Mouse (Mus musculus) neural tube, embryonic 11.5 days (tissue): ENCODE data around the gene Alg5. TPM values are rescaled to one million over a fixed set of nuclear protein-coding genes. Genes with fewer than 3 reads are reported as not detected.
"Not testable (repeated sequence)": the region's sequence is repeated elsewhere in the genome, so short reads cannot be mapped to it uniquely, and the experiment has no call there.

Experiments
- ATAC-seq: fragments of 200-750 bp; cut with Nextera tagmentation; 2 replicates; pipeline ENCODE4 v1.8.0; 2017; ENCODE audit warnings: moderate number of reproducible peaks, mild to moderate bottlenecking, moderate TSS enrichment, moderate library complexity; ENCODE audit not compliant: insufficient read depth, low FRiP score, low TSS enrichment
- DNase-seq: peaks from one replicate; pipeline ENCODE4 v3.0.0-alpha.2; 2015; ENCODE audit warnings: low spot score
- H3K27ac ChIP-seq: fragments of 300-500 bp; sonication (generic); 2 replicates; pipeline ENCODE4 v1.5.1; 2014; ENCODE audit warnings: low read depth, mild to moderate bottlenecking, low read length
- H3K27me3 ChIP-seq: fragments of 300-500 bp; sonication (generic); 2 replicates; pipeline ENCODE4 v1.6.1; 2014; ENCODE audit warnings: mild to moderate bottlenecking, low read length, mixed read lengths; ENCODE audit not compliant: control insufficient read depth, insufficient read depth
- H3K36me3 ChIP-seq: fragments of 300-500 bp; sonication (generic); 2 replicates; pipeline ENCODE4 v1.6.1; 2014; ENCODE audit warnings: mild to moderate bottlenecking, low read length, moderate library complexity, mixed read lengths; ENCODE audit not compliant: control insufficient read depth, insufficient read depth
- H3K4me1 ChIP-seq: fragments of 300-500 bp; sonication (generic); 2 replicates; pipeline ENCODE4 v1.6.1; 2014; ENCODE audit warnings: low read length, mixed read lengths; ENCODE audit not compliant: control insufficient read depth, insufficient read depth
- H3K4me2 ChIP-seq: fragments of 300-500 bp; sonication (generic); 2 replicates; pipeline ENCODE4 v1.6.1; 2014; ENCODE audit warnings: low read depth, mild to moderate bottlenecking, moderate library complexity
- H3K4me3 ChIP-seq: fragments of 300-500 bp; sonication (generic); 2 replicates; pipeline ENCODE4 v1.5.1; 2014; ENCODE audit warnings: low read depth, low read length
- H3K9ac ChIP-seq: fragments of 300-500 bp; sonication (generic); 2 replicates; pipeline ENCODE4 v1.6.1; 2014; ENCODE audit warnings: mild to moderate bottlenecking, low read length
- H3K9me3 ChIP-seq: fragments of 300-500 bp; sonication (generic); 2 replicates; pipeline ENCODE4 v1.6.1; 2016; ENCODE audit warnings: low read length; ENCODE audit not compliant: control insufficient read depth
- WGBS: fragments of 180-500 bp; shearing (Covaris S2); extraction: QIAGEN DNeasy Blood & Tissue Kit; methylation state at CpG from one replicate; pipeline ENCODE4 v1.1.7; 2014; 5-methylcytosine and 5-hydroxymethylcytosine counted together
- polyA plus RNA-seq: library from polyadenylated mRNA; unstranded; fragments of >200 nt; fragmentation: Nextera tagmentation; extraction: Ambion mirVana; gene quantifications from 2 replicates; pipeline ENCODE4 v1.2.1, GENCODE M21; 2014

The Alg5 gene
- polyA plus RNA-seq, 1 experiment from 2014 or later = 38.6 TPM

DNA sequence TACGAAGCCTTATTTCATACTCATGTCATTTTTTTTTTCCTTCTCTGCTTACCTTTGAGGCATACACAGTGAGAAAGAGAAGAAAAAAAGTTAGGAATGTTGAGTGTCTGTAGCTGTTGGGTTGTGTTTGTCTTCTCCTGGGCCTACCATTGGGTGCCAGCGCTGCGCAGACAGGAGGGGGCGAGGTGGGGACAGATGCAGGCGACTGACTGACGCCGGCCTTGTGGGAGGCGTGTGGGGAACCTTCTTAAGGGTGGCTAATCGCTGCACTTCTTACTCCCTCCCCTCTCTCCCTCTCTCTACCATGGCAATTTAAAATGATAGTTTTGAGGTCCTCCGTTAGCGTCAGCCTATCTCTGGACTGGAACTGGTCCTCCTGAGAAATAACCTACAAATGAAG is 20.7 kb downstream of the Alg5 start:
- no peak overlapping the region for H3K27ac ChIP-seq
- peaks cover 5% of the 10 kb centered on the region; the same call in 1 of the 2 replicates for H3K4me1 ChIP-seq
- H3K27me3 ChIP-seq = peaks cover 15% of the 10 kb centered on the region; the same call in 1 of the 2 replicates
- H3K4me3 ChIP-seq = peak overlapping the region; percentile 59
- H3K36me3 ChIP-seq = no peaks in the 10 kb centered on the region
- 2% methylated on average over 11 of the region's 11 CpGs for WGBS
- H3K9me3 ChIP-seq = no peaks in the 10 kb centered on the region
- H3K4me2 ChIP-seq = peak overlapping the region; percentile 100
- no peak for DNase-seq
- no peak; the same call in 1 of the 2 replicates for ATAC-seq
- H3K9ac ChIP-seq = peak overlapping the region; percentile 47; the same call in 1 of the 2 replicates

DNA sequence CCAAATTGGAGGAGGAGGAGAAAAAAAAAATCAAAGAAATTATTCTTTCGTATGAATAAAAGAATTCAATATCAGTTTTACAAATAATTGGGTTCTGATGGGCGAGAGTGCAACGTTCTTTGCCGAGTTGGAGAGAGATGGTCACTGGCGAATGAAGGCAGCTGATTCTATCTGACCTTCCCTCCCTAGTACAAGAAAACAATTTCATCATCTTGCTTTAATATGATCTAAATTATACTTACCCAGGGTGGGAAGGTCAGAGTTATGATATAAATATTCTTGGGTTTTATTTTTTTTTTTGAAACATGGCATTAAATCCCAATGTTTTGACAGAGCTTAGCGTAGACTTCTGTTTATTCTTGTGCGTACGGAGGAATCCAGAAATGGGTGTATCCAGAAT is 22.1 kb downstream of the Alg5 start:
- no peak for ATAC-seq
- WGBS = 87% methylated on average over 8 of the region's 8 CpGs
- H3K27ac ChIP-seq = no peak overlapping the region
- peaks cover 15% of the 10 kb centered on the region; the same call in 1 of the 2 replicates for H3K27me3 ChIP-seq
- no peaks in the 10 kb centered on the region for H3K36me3 ChIP-seq
- H3K4me3 ChIP-seq = no peak overlapping the region
- H3K4me2 ChIP-seq = no peak overlapping the region
- peaks cover 5% of the 10 kb centered on the region; the same call in 1 of the 2 replicates for H3K4me1 ChIP-seq
- DNase-seq = no peak
- H3K9me3 ChIP-seq = no peaks in the 10 kb centered on the region
- no peak overlapping the region for H3K9ac ChIP-seq

GRCm38 (mm10) chr3:54759211-54759610 is 23.9 kb downstream of the Alg5 start:
- WGBS = 84% methylated on average over 9 of the region's 9 CpGs
- Histone ChIP-seq H3K9me3 (no peaks in the 10 kb centered on the region), H3K9ac (no peak overlapping the region), H3K4me1 (peaks cover 5% of the 10 kb centered on the region; the same call in 1 of the 2 replicates), H3K27me3 (peaks cover 15% of the 10 kb centered on the region; the same call in 1 of the 2 replicates), H3K36me3 (no peaks in the 10 kb centered on the region), H3K4me3 (no peak overlapping the region), H3K4me2 (no peak overlapping the region), H3K27ac (no peak overlapping the region)
- no peak for ATAC-seq
- DNase-seq = no peak

DNA sequence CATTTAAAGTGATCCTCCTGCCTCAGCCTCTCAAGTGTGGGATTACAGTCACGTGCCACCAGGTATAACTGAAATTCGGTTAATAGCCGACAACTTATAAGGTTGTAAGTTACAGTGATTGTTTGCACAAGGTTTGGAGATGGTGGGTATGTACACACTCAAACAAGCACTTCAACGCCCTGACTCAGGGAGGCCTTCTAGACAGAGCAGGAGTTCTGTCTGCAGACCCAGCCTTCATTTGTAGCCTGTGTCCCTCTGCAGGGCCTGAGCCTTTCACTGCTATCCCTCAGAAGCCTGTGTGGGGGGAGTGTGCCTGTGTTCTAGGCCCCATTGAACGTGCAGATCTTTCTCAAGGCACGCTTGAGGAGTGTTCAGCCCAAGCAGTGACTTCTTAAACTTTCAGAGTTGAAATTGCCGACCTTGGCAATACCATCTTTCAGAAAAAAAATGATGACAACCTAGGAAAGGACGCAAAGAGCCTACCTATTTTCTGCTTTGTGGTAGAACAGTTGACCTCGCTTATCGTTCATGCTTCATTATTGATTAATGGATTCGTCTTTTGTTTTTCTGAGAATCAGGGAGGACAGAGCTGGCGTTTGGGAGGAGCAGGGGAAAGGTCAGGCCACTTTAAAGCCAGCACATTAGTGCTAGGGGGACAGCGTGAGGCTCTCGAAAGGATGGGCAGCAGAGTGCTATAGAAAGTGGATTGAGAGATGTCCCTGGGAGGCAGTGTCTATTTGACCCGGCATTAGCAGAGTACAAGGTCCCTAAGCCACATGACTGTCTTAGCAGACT is 25.2 kb downstream of the Alg5 start:
- DNase-seq (no peak), ATAC-seq (no peak)
- Histone ChIP-seq H3K4me1 (peaks cover 5% of the 10 kb centered on the region; the same call in 1 of the 2 replicates), H3K27me3 (peaks cover 8% of the 10 kb centered on the region; the same call in 1 of the 2 replicates), H3K4me3 (no peak overlapping the region), H3K27ac (no peak overlapping the region), H3K36me3 (no peaks in the 10 kb centered on the region), H3K9me3 (no peaks in the 10 kb centered on the region), H3K9ac (no peak overlapping the region), H3K4me2 (no peak overlapping the region)
- 61% methylated on average over 15 of the region's 15 CpGs for WGBS

DNA sequence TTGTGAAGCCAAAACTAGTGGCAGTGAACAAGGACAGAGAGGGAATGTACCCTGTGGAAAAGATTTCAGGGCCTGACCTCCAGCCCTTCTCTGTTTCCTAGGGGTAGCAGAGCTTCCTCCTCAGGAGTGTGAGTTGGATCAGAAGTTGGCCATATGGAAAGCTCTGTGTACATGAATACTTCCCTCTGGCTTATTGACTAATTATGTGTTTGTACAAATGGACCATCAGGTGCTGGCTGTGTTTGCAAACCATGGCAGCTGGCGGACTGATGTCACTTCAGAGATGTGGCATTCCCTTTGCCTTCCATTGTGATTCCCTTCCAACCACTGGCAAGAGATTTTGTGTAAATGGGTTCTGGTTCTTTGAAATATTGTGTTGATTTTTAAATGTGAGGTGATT is 25.9 kb downstream of the Alg5 start:
- peaks cover 2% of the 10 kb centered on the region; the same call in 1 of the 2 replicates for H3K4me1 ChIP-seq
- H3K27me3 ChIP-seq = 0 out of 2 replicates have a peak, but pooled peaks cover 2% of the 10 kb centered on the region
- no peak for DNase-seq
- 80% methylated on average over 1 of the region's 1 CpGs for WGBS
- H3K9me3 ChIP-seq = no peaks in the 10 kb centered on the region
- ATAC-seq = no peak
- no peaks in the 10 kb centered on the region for H3K36me3 ChIP-seq
- H3K4me2 ChIP-seq = no peak overlapping the region
- no peak overlapping the region for H3K27ac ChIP-seq
- H3K9ac ChIP-seq = no peak overlapping the region
- H3K4me3 ChIP-seq = no peak overlapping the region

DNA sequence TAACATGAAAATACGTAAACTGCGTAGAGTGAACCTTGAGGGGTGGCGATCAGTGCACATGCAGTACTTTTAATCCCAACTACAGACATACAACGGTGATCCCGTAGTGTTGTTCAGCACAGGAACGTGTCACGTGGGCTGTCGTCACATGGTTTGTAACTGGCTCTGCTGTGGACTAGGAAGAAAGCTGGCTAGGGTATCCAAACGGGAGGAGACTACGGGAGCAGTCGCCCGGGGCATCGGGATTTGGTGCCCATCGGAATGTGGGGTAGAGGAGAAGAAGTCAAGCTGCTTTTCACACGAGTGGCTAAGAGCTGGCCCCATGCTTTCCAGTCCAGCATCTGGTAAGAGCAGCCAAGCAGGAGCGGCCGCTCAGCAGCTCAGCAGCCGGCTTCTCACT is 29.1 kb downstream of the Alg5 start:
- H3K27ac ChIP-seq = no peak overlapping the region
- H3K9me3 ChIP-seq = no peaks in the 10 kb centered on the region
- no peak overlapping the region for H3K4me3 ChIP-seq
- no peaks in the 10 kb centered on the region for H3K4me1 ChIP-seq
- 71% methylated on average over 18 of the region's 18 CpGs for WGBS
- no peak for ATAC-seq
- no peak overlapping the region for H3K4me2 ChIP-seq
- H3K36me3 ChIP-seq = no peaks in the 10 kb centered on the region
- no peak overlapping the region for H3K9ac ChIP-seq
- no peaks in the 10 kb centered on the region for H3K27me3 ChIP-seq
- no peak for DNase-seq

- not testable (repeated sequence) for DNase-seq, H3K9me3 ChIP-seq, H3K4me2 ChIP-seq, H3K27me3 ChIP-seq, H3K4me3 ChIP-seq, H3K9ac ChIP-seq, H3K36me3 ChIP-seq, ATAC-seq, H3K27ac ChIP-seq, H3K4me1 ChIP-seq
- 90% methylated on average over 6 of the region's 6 CpGs for WGBS
Observed at GRCm38 (mm10) chr3:54765521-54765920, 30.2 kb downstream of the Alg5 start.

DNA sequence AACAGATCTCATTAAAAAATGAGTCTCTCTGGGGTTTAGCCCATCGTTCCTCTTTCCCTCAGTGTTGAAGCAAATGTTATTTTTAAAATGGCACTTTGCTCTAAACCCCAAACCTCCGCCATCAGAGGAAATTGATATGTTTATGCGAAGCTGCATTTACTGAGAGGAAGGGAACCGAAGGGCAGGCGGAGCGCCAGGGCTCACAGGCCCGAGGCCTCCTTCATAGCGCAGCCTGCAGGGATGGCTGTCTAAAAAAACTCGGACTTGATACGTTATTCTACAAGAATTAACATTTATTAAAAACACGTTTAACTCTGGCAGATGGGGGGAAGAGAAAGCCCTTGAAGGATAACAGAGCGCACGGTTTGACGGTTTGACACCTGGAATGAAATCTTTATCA is 30.7 kb downstream of the Alg5 start:
- no peak for ATAC-seq
- H3K4me2 ChIP-seq = no peak overlapping the region

GRCm38 (mm10) chr3:54766811-54767210 is 31.5 kb downstream of the Alg5 start:
- Histone ChIP-seq H3K27ac (no peak overlapping the region), H3K9me3 (no peaks in the 10 kb centered on the region), H3K9ac (no peak overlapping the region), H3K4me3 (no peak overlapping the region), H3K36me3 (no peaks in the 10 kb centered on the region), H3K4me1 (no peaks in the 10 kb centered on the region), H3K4me2 (no peak overlapping the region), H3K27me3 (no peaks in the 10 kb centered on the region)
- no peak for ATAC-seq
- WGBS = 88% methylated on average over 5 of the region's 5 CpGs
- no peak for DNase-seq

More for the DNA sequence above, 30.7 kb downstream of the Alg5 start:
- Histone ChIP-seq H3K27ac (no peak overlapping the region), H3K4me1 (no peaks in the 10 kb centered on the region), H3K9ac (no peak overlapping the region), H3K4me3 (no peak overlapping the region), H3K36me3 (no peaks in the 10 kb centered on the region), H3K27me3 (no peaks in the 10 kb centered on the region), H3K9me3 (no peaks in the 10 kb centered on the region)
- 85% methylated on average over 14 of the region's 14 CpGs for WGBS
- DNase-seq = no peak
